8 mouse cellular contexts compared by ENCODE assay signal in the genomic region with DNA sequence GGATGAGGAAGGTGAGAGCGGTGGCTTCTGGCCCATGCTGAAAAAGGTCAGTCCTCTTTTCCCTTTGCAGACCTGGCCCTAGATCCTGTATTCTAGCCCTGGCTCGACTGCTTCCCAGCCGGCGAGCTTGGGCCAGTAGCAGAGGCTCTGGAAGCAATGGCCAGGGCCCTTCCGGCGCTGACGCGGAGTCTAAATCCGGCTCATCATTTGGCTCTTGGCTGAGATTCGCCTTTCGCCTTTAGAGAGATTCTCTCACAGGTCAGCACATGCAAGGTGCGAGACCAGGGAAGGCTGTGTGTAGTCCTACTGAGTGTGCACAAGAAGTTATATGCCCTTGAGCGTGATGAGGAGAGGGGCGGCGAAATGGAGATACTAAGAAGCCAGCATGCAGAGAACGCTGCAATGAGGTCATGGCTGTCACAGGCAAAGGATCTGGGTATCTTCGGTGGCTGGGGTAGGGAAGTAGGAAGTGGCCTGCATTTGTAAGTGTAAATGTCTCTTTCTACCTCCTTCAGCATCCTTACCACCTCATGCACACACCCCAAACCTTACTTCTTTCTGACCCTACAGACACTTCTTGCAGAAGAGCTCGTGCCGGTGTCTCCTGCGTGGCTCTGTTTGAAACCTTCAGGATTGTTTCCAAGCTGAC. TPM values are rescaled to one million over a fixed set of nuclear protein-coding genes. Genes with fewer than 3 reads are reported as not detected.
A peak's percentile ranks its signal among the peaks of the same experiment; 100 is the strongest.
DNase-seq lines count a peak whose midpoint lies in the region; ATAC-seq lines count a peak whose summit lies in the region.

No protein-coding gene starts in this region.

- peaks cover 48% of the 10 kb centered on the region for H3K27me3 ChIP-seq in intestine, embryonic 16.5 days (replicated peaks; ENCODE audit: control insufficient read depth, insufficient read depth, low read length)
- peaks cover 72% of the 10 kb centered on the region for H3K27me3 ChIP-seq in lung, embryonic 15.5 days

- H3K4me2 ChIP-seq in intestine, embryonic 16.5 days (ENCODE audit: low read depth, low read length) = peak overlapping the region; percentile 92
- H3K4me2 ChIP-seq in lung, embryonic 15.5 days = peak overlapping the region; percentile 99

- H3K4me3 ChIP-seq in intestine, embryonic 16.5 days (ENCODE audit: low read length) = peak overlapping the region; percentile 56
- peak overlapping the region; percentile 54 for H3K4me3 ChIP-seq in lung, embryonic 15.5 days

- peak; percentile 11 for DNase-seq in kidney, adult 11 months
- DNase-seq in kidney, adult 8-10 months = no peak
- DNase-seq in heart, adult 11 months = peak; percentile 97
- DNase-seq in retina, postnatal 1 day = peak; percentile 51
- no peak for DNase-seq in layer of hippocampus, adult 9-10 months (ENCODE audit: low spot score)

- H3K9me3 ChIP-seq in intestine, embryonic 16.5 days (ENCODE audit: control insufficient read depth, low read length) = no peaks in the 10 kb centered on the region
- H3K9me3 ChIP-seq in lung, embryonic 15.5 days = no peaks in the 10 kb centered on the region

- H3K9ac ChIP-seq in intestine, embryonic 16.5 days (ENCODE audit: low read depth, low read length) = 0 out of 2 replicates have a peak overlapping the region, but pooled peaks have one; percentile 44
- peak overlapping the region; percentile 22; the same call in 1 of the 2 replicates for H3K9ac ChIP-seq in lung, embryonic 15.5 days

- peaks cover 22% of the 10 kb centered on the region for H3K4me1 ChIP-seq in intestine, embryonic 16.5 days (ENCODE audit: control insufficient read depth, insufficient read depth, low read length)
- peaks cover 29% of the 10 kb centered on the region for H3K4me1 ChIP-seq in lung, embryonic 15.5 days

- H3K36me3 ChIP-seq in intestine, embryonic 16.5 days (ENCODE audit: control insufficient read depth, insufficient read depth, low read length) = no peaks in the 10 kb centered on the region
- H3K36me3 ChIP-seq in lung, embryonic 15.5 days = no peaks in the 10 kb centered on the region

- H3K27ac ChIP-seq in intestine, embryonic 16.5 days (ENCODE audit: low read length) = no peak overlapping the region
- no peak overlapping the region for H3K27ac ChIP-seq in lung, embryonic 15.5 days

- peak; percentile 12; the same call in 1 of the 2 replicates for ATAC-seq in common myeloid progenitor, adult 5-6 weeks (replicated peaks; ENCODE audit: low read depth, poor library complexity, severe bottlenecking)
- ATAC-seq in intestine, embryonic 16.5 days = peak; percentile 14; the same call in 1 of the 2 replicates
- ATAC-seq in lung, embryonic 15.5 days (ENCODE audit: borderline replicate concordance, extremely low read depth, low FRiP score, low TSS enrichment) = peak; percentile 58

- 5% methylated on average over 20 of the region's 20 CpGs for WGBS in intestine, embryonic 16.5 days
- WGBS in lung, embryonic 15.5 days = 4% methylated on average over 20 of the region's 20 CpGs

RNA-seq across cellular contexts. Expression of a gene that starts 0.6 kb away (rescaled TPM):
- 0.50 TPM in 1 of 2 replicates, not detected in the other for total RNA-seq in common myeloid progenitor, adult 5-6 weeks (2017)
- polyA plus RNA-seq in intestine, embryonic 16.5 days (2015; fragmentation: Nextera tagmentation; extraction: Ambion mirVana) = 4.1 and 5.9 TPM in 2 replicates
- 5.4 and 5.8 TPM in 2 replicates for polyA plus RNA-seq in lung, embryonic 15.5 days (2015; fragmentation: Nextera tagmentation; extraction: Ambion mirVana)

Comparison
In these comparisons a context has a peak if more than half of its experiments do, and no peak if none do; other contexts are left out.
1. DNase-seq: peak in kidney, adult 11 months (single experiment), heart, adult 11 months (single experiment) and retina, postnatal 1 day (single experiment); none in kidney, adult 8-10 months (0 of 2) and layer of hippocampus, adult 9-10 months (single experiment).
2. Peak in every context shown above with its lines, with median percentiles within 50 percentile points of each other: ATAC-seq.